Mouse (Mus musculus) lung, adult 2 months (tissue): ENCODE measurements at regions not wholly inside any gene's neighbourhood (a gene's known extent, or its start where the extent isn't known, plus 50 kb on each side); places are given as distances from the start of the nearest gene placed in this dataset.

Experiments used
- CTCF ChIP-seq: fragments of 200-500 bp; IDR thresholded peaks from 2 replicates; pipeline ENCODE4 v1.5.1; 2011; ENCODE audit warnings: mild to moderate bottlenecking, low read length, control low read depth; ENCODE audit not compliant: insufficient read depth
- POLR2A ChIP-seq: fragments of 200-500 bp; IDR thresholded peaks from 2 replicates; pipeline ENCODE4 v1.6.1; 2011; ENCODE audit warnings: low read depth, mild to moderate bottlenecking, control low read depth, low read length, borderline replicate concordance; ENCODE audit errors: extremely low read depth

GRCm38 (mm10) chr6:100030010-100030409 is 257.3 kb downstream of the Rybp start:
- no peak for TF ChIP-seq CTCF
- no peak for TF ChIP-seq POLR2A
